Mouse (Mus musculus): Measurements from ENCODE around the gene Rbl1.
A peak's percentile ranks its signal among the peaks of the same experiment; 100 is the strongest.

Gene Rbl1

GRCm38 (mm10) chr2:157132686-157133540, 71.4 kb downstream of the Rbl1 start:
- DNase-seq = no peak

GRCm38 (mm10) chr2:157132086-157132485, 72.2 kb downstream of the Rbl1 start:
- no peak for DNase-seq

GRCm38 (mm10) chr2:157130813-157131514, 73.4 kb downstream of the Rbl1 start:
- no peak for DNase-seq

GRCm38 (mm10) chr2:157129601-157130164, 74.7 kb downstream of the Rbl1 start:
- no peak for DNase-seq

- DNase-seq = no peak
Measured at GRCm38 (mm10) chr2:157129096-157129495, 75.2 kb downstream of the Rbl1 start.

GRCm38 (mm10) chr2:157128072-157128471, 76.3 kb downstream of the Rbl1 start:
- peak in 1 of 2 experiments; percentile 18 for DNase-seq

- no peak for DNase-seq
Measured at GRCm38 (mm10) chr2:157127370-157127769, 77.0 kb downstream of the Rbl1 start.

GRCm38 (mm10) chr2:157125246-157125645, 79.1 kb downstream of the Rbl1 start:
- DNase-seq = no peak

GRCm38 (mm10) chr2:157121766-157122165, 82.6 kb downstream of the Rbl1 start:
- DNase-seq = no peak

- DNase-seq = no peak
Measured at GRCm38 (mm10) chr2:157119075-157119474, 85.3 kb downstream of the Rbl1 start.

GRCm38 (mm10) chr2:157118556-157118955, 85.8 kb downstream of the Rbl1 start:
- DNase-seq = no peak

GRCm38 (mm10) chr2:157116964-157117363, 87.4 kb downstream of the Rbl1 start:
- DNase-seq = peak; percentile 46 to 66

GRCm38 (mm10) chr2:157108236-157108635, 96.1 kb downstream of the Rbl1 start:
- no peak for DNase-seq

GRCm38 (mm10) chr2:157104454-157104853, 99.9 kb downstream of the Rbl1 start:
- DNase-seq = no peak

GRCm38 (mm10) chr2:157102256-157102655, 102.1 kb downstream of the Rbl1 start:
- DNase-seq = peak in 1 of 2 experiments; percentile 6

- no peak for DNase-seq
Measured at GRCm38 (mm10) chr2:157101650-157102049, 102.7 kb downstream of the Rbl1 start.

GRCm38 (mm10) chr2:157100319-157100605, 104.1 kb downstream of the Rbl1 start:
- no peak for DNase-seq

GRCm38 (mm10) chr2:157099532-157100318, 104.6 kb downstream of the Rbl1 start:
- DNase-seq = no peak
